ENCODE assay signal across 19 mouse cellular contexts in genomic region chr2:158616790-158617189, GRCm38 (mm10). TPM values are rescaled to one million over a fixed set of nuclear protein-coding genes. Genes with fewer than 3 reads are reported as not detected.
DNase-seq lines count a peak whose midpoint lies in the region; ATAC-seq and TF ChIP-seq lines count a peak whose summit lies in the region.
"Had no signal": no experiment of that assay in that cellular context is flagged by ENCODE, and none has a peak within 500 bp of the region (broad histone marks: within the 10 kb centered on the region; RNA-seq: fewer than 3 reads in every experiment).

No protein-coding gene starts in this region.

- peak overlapping the region; percentile 40; the same call in 1 of the 2 replicates for H3K9ac ChIP-seq in neural tube, embryonic 12.5 days
- peak overlapping the region; percentile 69; the same call in 1 of the 2 replicates for H3K9ac ChIP-seq in hindbrain, embryonic 12.5 days
- H3K9ac ChIP-seq in midbrain, embryonic 13.5 days (replicated peaks) = peak overlapping the region; percentile 64
- H3K9ac ChIP-seq: embryonic facial prominence, embryonic 13.5 days; heart, embryonic 12.5 days; lung, embryonic 15.5 days had no signal

- peak overlapping the region; percentile 51 for H3K4me3 ChIP-seq in neural tube, embryonic 12.5 days
- peak overlapping the region; percentile 49 for H3K4me3 ChIP-seq in hindbrain, embryonic 12.5 days
- H3K4me3 ChIP-seq in midbrain, embryonic 13.5 days (replicated peaks) = peak overlapping the region; percentile 52
- H3K4me3 ChIP-seq in gastrocnemius, adult 2 months = no peak overlapping the region
- H3K4me3 ChIP-seq: heart, embryonic 12.5 days; lung, embryonic 15.5 days; megakaryocyte, embryonic 14.5 days had no signal

- H3K4me1 ChIP-seq in neural tube, embryonic 12.5 days = peaks cover 14% of the 10 kb centered on the region
- peaks cover 28% of the 10 kb centered on the region for H3K4me1 ChIP-seq in hindbrain, embryonic 12.5 days
- H3K4me1 ChIP-seq in midbrain, embryonic 13.5 days (replicated peaks) = peaks cover 36% of the 10 kb centered on the region

- H3K27ac ChIP-seq in neural tube, embryonic 12.5 days = no peak overlapping the region
- H3K27ac ChIP-seq in hindbrain, embryonic 12.5 days = peak overlapping the region; percentile 76
- H3K27ac ChIP-seq in midbrain, embryonic 13.5 days = peak overlapping the region; percentile 86
- H3K27ac ChIP-seq in gastrocnemius, adult 2 months = no peak overlapping the region
- H3K27ac ChIP-seq: embryonic facial prominence, embryonic 13.5 days; lung, embryonic 15.5 days had no signal

- WGBS in neural tube, embryonic 12.5 days = 12% methylated on average over 11 of the region's 11 CpGs
- 8% methylated on average over 11 of the region's 11 CpGs for WGBS in hindbrain, embryonic 12.5 days
- WGBS in midbrain, embryonic 13.5 days = 11% methylated on average over 11 of the region's 11 CpGs

- H3K36me3 ChIP-seq in neural tube, embryonic 12.5 days = no peaks in the 10 kb centered on the region
- no peaks in the 10 kb centered on the region for H3K36me3 ChIP-seq in hindbrain, embryonic 12.5 days
- H3K36me3 ChIP-seq in midbrain, embryonic 13.5 days = no peaks in the 10 kb centered on the region
- H3K36me3 ChIP-seq: embryonic facial prominence, embryonic 13.5 days; heart, embryonic 12.5 days; lung, embryonic 15.5 days had no signal

- no peak for TF ChIP-seq CTCF in gastrocnemius, adult 2 months (IDR thresholded peaks at IDR 0.05)

- intact Hi-C loops in gastrocnemius, adult 2 months (cut with DNase I) = no loop called here

- H3K4me2 ChIP-seq in neural tube, embryonic 12.5 days (replicated peaks) = peak overlapping the region; percentile 56
- peak overlapping the region; percentile 52 for H3K4me2 ChIP-seq in hindbrain, embryonic 12.5 days (replicated peaks)
- peak overlapping the region; percentile 58 for H3K4me2 ChIP-seq in midbrain, embryonic 13.5 days (replicated peaks)
- H3K4me2 ChIP-seq: heart, embryonic 12.5 days; liver, embryonic 11.5 days; lung, embryonic 15.5 days had no signal

- no peaks in the 10 kb centered on the region for H3K9me3 ChIP-seq in neural tube, embryonic 12.5 days
- H3K9me3 ChIP-seq in hindbrain, embryonic 12.5 days (replicated peaks) = no peaks in the 10 kb centered on the region
- H3K9me3 ChIP-seq in midbrain, embryonic 13.5 days = no peaks in the 10 kb centered on the region
- H3K9me3 ChIP-seq: embryonic facial prominence, embryonic 13.5 days; heart, embryonic 12.5 days; lung, embryonic 15.5 days had no signal

- peaks cover 90% of the 10 kb centered on the region for H3K27me3 ChIP-seq in neural tube, embryonic 12.5 days (replicated peaks)
- H3K27me3 ChIP-seq in hindbrain, embryonic 12.5 days = peaks cover 93% of the 10 kb centered on the region
- H3K27me3 ChIP-seq in midbrain, embryonic 13.5 days = peaks cover 86% of the 10 kb centered on the region

- no peak for DNase-seq in neural tube, embryonic 10.5 days (ENCODE audit: extremely low spot score, low spot score)
- no peak for DNase-seq in frontal cortex, postnatal 14 days (ENCODE audit: low spot score in 2 of 2)
- no peak for DNase-seq in spleen, adult 18-20 months
- DNase-seq in gastrocnemius, adult 8-10 months (ENCODE audit: low spot score in 2 of 2) = no peak
- DNase-seq in gastrocnemius, adult 2 months = no peak
- DNase-seq: gastrocnemius, postnatal 36 days; heart, postnatal 4 days; kidney, adult 11 months; kidney, postnatal 25 days; thymus, postnatal 25 days had no signal

- no peak for ATAC-seq in neural tube, embryonic 12.5 days (ENCODE audit: low FRiP score, low read depth)
- 0 out of 2 replicates have a peak, but pooled peaks have one; percentile 57 for ATAC-seq in hindbrain, embryonic 12.5 days (ENCODE audit: low FRiP score)
- ATAC-seq in midbrain, embryonic 13.5 days = peak; percentile 61
- ATAC-seq: Patski had no signal

RNA-seq across cellular contexts. Expression of gene Slc32a1, which starts 6.2 kb away (rescaled TPM):
- polyA plus RNA-seq in neural tube, embryonic 12.5 days (2016; fragmentation: Nextera tagmentation; extraction: Ambion mirVana) = 3.5 and 4.4 TPM in 2 replicates
- 3.5 and 4.3 TPM in 2 replicates for polyA plus RNA-seq in hindbrain, embryonic 12.5 days (2016; fragmentation: Nextera tagmentation; extraction: Ambion mirVana)
- polyA plus RNA-seq in midbrain, embryonic 13.5 days (2015; fragmentation: Nextera tagmentation; extraction: Ambion mirVana) = 6.5 and 8.3 TPM in 2 replicates
- not detected for total RNA-seq in gastrocnemius, adult 8-10 months (2022)
- total RNA-seq in gastrocnemius, adult 2 months (2021) = not detected
- total RNA-seq: gastrocnemius, postnatal 36 days; heart, postnatal 4 days had no signal
- polyA plus RNA-seq: embryonic facial prominence, embryonic 13.5 days; lung, embryonic 15.5 days; Patski had no signal

RNA-seq across cellular contexts. Expression of gene Actr5, which starts 7.9 kb away (rescaled TPM):
- polyA plus RNA-seq in neural tube, embryonic 12.5 days (2016; fragmentation: Nextera tagmentation; extraction: Ambion mirVana) = 20.3 and 20.5 TPM in 2 replicates
- 21.1 and 23.7 TPM in 2 replicates for polyA plus RNA-seq in hindbrain, embryonic 12.5 days (2016; fragmentation: Nextera tagmentation; extraction: Ambion mirVana)
- polyA plus RNA-seq in midbrain, embryonic 13.5 days (2015; fragmentation: Nextera tagmentation; extraction: Ambion mirVana) = 10.9 and 14.6 TPM in 2 replicates
- total RNA-seq in gastrocnemius, adult 8-10 months (2022) = 1 to 10 TPM; 2.3 to 3.8 (median 3.2) TPM
- 1 to 10 TPM; 4.2 to 4.8 TPM for total RNA-seq in gastrocnemius, adult 2 months (2021)

RNA-seq across cellular contexts. Expression of gene Ppp1r16b, which starts 48.4 kb away (rescaled TPM):
- 4.2 and 4.5 TPM in 2 replicates for polyA plus RNA-seq in neural tube, embryonic 12.5 days (2016; fragmentation: Nextera tagmentation; extraction: Ambion mirVana)
- polyA plus RNA-seq in hindbrain, embryonic 12.5 days (2016; fragmentation: Nextera tagmentation; extraction: Ambion mirVana) = 3.7 and 3.8 TPM in 2 replicates
- 8.4 and 8.7 TPM in 2 replicates for polyA plus RNA-seq in midbrain, embryonic 13.5 days (2015; fragmentation: Nextera tagmentation; extraction: Ambion mirVana)
- total RNA-seq in gastrocnemius, adult 8-10 months (2022) = 1 to 10 TPM; 2.4 to 3.0 (median 2.7) TPM
- 1 to 10 TPM; 3.1 to 4.1 TPM for total RNA-seq in gastrocnemius, adult 2 months (2021)

Comparison
In these comparisons a context has a peak if more than half of its experiments do, and no peak if none do; other contexts are left out.
1. H3K27ac ChIP-seq: peak in hindbrain, embryonic 12.5 days (single experiment) and midbrain, embryonic 13.5 days (single experiment); none in neural tube, embryonic 12.5 days (single experiment) and gastrocnemius, adult 2 months (single experiment).
2. Peak in every context shown above with its lines, with median percentiles within 50 percentile points of each other: H3K4me2 ChIP-seq and H3K9ac ChIP-seq.